Mouse (Mus musculus) kidney, postnatal 25 days (tissue): ENCODE data around the gene Cracr2b.
"Not testable (repeated sequence)": the region's sequence is repeated elsewhere in the genome, so short reads cannot be mapped to it uniquely, and the experiment has no call there.

Source experiments
- DNase-seq, 2 experiments: peaks; one replicate each; pipeline ENCODE4 v3.0.0; 2021; ENCODE audit warnings: mixed read lengths in 2 of 2

Cracr2b gene

DNA sequence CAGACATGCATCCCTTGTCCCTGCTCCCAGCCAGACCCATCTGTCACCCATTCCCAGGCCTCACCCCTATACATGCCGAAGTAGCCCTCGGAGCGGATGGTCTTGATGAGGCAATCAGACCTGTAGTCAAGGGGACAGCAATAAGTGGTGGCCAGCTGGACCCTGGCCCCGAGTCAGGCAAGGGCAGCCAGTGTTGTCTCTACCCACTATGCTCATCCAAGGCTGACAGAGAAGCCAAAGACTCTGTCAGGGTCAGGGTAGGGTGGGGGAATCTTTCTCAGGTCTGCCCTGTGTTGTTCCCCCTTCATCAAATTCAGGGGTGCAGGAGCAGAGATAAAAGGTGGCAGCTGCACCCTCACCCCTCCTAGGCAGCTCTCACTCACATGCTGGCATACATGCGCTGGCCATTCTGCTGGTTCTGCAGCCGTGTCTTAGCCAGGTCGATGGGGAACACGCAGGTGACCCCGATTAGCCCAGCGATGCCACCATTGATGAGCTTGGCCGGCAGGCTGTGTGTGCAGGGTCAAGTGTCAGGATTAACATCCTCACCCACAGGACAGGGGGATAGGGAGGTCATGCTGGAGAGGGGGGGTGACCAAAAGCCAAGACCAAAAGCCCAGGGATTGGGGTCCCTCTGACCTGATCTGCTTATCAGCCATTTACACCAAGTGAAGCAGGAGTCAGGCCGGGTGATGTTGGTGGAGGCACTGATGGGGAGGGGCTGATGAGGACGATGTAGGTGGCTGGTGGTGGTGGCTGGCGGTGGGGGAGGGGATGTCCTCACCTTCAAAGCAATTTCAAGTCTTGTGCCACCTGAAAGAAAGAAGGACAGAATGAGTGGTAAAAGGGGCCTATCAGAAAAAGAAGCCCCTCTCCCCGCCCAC is 27.1 kb upstream of the Cracr2b start:
- DNase-seq = no peak

DNA sequence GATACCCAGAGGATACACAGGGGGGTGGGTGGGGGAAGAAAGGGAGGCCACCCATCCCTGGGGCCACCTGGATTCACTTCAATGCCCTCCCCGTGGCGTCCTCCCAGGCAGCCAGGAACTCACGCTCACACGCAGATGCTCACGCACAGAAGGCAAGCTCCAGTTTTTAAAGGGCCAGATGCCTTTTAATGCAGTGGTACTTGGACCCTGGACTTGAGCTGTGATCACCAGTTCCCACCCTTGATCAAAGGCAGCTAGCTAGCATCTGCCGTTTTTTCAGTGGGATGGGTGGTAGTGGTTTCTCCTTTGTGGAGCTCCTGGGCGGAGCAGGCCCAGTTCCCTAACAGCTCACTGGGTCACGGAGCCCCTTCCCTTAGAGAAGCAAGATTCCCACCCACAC is 26.4 kb upstream of the Cracr2b start:
- DNase-seq = peak; percentile 49 to 70

DNA sequence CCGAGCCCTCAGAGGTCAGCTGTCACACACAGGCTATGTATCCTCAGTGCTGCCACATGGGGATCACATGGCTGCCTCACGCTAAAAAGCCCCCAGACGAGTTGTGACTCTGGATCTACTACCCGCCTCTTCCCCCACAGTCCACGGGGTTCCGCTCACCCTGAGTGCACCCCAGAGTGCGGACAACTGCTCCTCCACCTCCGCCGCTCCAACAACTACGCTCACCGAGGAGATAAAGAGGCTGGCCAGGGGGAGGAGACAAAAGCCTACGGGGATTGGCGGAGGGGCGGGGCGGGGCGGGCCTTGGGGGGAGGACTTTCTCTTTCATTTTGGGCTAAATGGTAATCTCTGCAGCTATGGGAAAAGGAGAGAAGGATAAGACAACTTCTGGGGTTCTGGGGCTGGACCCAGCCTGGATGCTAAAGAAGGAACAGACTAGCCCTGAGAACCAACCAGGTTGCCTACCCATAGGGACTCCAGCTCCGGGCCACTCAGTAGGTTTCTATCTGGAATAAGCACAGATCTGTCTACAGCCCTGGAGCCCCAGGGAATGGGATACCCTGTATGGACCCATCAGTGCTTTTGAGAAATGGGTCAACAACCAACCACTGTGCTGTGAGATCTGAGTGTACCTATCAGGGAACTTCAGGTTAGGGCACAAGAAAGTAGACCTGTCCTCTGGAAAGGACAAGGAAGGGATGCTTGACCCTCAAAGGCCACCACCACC is 25.6 kb upstream of the Cracr2b start:
- DNase-seq = peak; percentile 70 to 83

- DNase-seq = peak in 1 of 2 experiments; percentile 52
Observed at GRCm38 (mm10) chr7:141435856-141436522, 24.9 kb upstream of the Cracr2b start.

DNA sequence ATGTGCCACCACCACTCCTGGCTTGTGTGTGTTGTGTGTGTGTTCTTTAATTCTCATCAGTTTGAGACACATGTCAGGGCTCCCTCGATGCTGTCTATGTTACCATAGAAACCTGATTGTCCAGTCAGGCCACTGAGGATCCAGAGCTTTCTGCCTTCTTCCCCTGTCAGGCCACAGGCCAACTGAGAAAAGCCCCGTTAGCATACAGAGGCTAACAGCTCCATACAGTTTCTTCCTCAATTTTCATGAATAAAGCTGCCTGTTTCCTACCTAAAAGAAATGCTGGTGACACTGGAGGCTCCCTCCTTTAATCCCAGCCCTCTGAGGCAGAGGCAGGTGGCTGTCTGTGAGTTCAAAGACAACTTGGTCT is 24.4 kb upstream of the Cracr2b start:
- DNase-seq = no peak

DNA sequence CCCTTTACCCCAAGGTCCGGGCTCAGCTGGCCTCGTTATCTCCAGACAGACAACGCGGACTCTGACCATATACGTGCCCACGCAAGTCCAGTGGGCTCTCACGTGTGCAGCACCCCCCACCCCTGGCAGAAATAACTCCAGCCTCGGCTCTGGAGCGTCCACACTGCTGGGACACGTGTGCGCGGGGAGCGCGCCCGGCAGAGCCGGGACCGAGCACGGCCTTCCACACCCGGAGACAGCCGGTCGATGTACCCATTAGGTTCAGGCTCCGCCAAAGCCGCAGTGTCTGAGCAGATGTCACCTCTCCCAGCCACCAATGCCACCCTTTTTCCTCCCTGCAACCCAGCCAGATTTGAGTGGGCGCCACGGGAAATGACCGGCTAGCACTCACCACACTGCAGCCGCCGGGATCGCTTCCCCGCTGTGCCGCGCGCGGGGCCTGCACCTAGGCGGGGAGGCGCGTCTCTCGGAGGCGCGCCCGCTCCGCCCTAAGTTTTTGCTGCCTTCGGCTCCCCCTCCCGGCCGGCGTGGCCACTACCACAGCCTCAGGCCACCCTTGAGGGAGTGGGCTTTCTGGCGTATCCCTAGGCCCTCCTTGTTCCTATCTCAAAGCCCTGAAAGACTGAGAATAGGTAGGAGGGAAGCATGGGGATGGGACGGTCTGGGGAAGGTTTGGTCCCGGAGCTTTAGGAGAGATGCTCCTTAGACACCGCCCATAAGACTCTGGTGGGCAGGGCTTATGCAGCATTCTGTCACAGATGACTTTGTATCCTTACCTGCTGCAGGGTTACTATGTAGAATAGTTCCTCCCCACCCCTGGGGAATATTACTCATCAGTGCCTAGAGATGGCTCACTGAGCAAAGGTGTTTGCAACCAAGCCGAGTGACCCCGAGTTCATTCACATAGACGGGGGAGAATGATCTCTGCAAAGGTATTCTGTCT is 23.4 kb upstream of the Cracr2b start, which contains the start of gene Slc25a22:
Gene Slc25a22, minus strand, starts transcription at position 715 of the 943 bp plus-strand sequence.
- peak; percentile 84 to 89 for DNase-seq

DNA sequence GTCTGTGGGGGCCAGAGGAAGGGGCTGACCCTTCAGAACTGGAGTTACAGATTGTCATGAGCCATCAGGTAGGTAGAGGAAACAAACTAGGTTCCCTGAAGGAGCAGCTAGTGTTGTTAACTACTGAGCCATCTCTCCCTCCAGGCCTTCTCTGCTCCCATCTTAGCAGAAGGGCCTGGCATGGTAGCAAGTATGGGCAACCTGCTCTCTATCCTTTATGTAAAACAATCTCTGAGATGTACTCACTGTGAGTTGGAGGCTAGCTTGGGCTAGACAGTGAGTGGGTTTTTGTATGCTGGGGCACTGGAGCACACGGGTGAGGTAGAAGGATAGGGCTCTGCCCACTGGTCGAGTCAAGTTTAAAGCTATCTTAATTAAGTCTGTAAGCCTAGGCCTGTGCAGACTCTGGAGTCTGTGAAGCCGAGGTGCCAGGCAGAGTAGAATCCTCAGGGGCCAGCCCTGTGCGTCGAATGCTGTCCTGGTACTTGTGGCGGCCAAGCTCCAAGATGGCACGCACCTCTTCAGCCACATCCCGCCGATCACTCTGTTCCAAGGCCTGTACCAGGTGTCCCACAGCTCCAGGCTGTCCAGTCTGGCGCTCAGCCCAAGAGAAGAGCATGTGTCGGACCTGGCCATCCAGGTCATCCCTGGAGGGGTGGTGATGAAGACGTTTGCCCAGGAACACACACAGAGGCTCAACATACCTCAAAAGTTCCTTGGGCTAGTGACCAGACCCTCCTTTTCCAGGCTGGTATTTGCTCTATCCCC is 22.5 kb upstream of the Cracr2b start:
- DNase-seq = peak in 1 of 2 experiments; percentile 44

DNA sequence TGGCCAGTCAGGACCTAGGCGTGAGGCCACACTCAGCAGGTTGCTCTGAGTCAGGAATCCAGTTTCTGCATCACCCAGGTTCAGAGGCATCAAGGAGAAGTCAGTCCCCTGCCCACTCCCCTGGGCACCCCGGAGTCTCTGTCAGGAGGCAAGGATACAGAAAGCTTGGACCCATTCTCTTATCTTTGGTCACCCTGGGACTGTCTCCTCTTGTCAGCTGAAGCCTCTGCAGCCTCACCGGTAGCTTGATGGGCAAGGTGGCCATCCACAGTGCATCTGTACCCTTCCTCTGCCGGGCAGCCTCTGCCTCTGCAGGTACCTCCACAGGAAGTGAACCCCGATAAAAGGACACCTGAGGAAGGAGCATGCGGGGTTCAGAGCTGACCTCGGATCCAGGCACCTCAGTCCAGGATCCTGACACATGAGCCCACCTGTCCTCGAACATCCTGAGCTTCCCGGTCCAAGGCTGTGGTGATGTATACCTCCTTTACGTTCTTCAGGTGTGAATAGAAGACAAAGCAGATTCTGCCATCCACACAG is 21.7 kb upstream of the Cracr2b start:
- no peak for DNase-seq

- no peak for DNase-seq
Observed at GRCm38 (mm10) chr7:141439811-141440210, 21.1 kb upstream of the Cracr2b start.

- peak; percentile 85 for DNase-seq
Observed at GRCm38 (mm10) chr7:141440613-141441012, 20.3 kb upstream of the Cracr2b start.

DNA sequence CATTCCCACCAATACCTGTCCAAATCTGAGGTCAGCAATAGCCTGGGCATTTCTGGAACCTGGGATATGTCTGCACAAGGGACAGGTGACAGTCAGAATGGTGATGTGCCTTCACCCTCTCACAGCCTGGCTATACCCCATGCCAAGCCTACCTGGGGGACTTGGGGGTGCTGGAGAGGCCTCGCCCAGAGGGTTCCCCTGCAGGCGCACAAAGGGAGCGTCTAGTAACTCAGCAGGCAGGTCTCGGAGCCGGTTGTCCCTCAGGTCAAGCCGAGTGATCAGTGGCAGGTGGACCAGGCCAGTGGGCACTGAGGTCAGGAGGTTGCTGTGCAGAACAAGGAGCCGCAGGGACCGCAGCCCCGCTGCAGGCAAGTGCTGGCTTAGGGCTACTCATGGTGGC is 19.4 kb upstream of the Cracr2b start:
- peak in 1 of 2 experiments; percentile 41 for DNase-seq

- peak in 1 of 2 experiments; percentile 32 for DNase-seq
Observed at GRCm38 (mm10) chr7:141442199-141442598, 18.7 kb upstream of the Cracr2b start.

- peak in 1 of 2 experiments; percentile 50 for DNase-seq
Observed at GRCm38 (mm10) chr7:141443081-141443821, 17.6 kb upstream of the Cracr2b start.

GRCm38 (mm10) chr7:141443828-141444237 is 17.1 kb upstream of the Cracr2b start, which contains the start of gene Pidd1:
Gene Pidd1, minus strand, starts transcription at chr7:141444025.
- DNase-seq = peak; percentile 77 to 88

GRCm38 (mm10) chr7:141446374-141446773 is 14.5 kb upstream of the Cracr2b start:
- DNase-seq = not testable (repeated sequence)

GRCm38 (mm10) chr7:141447110-141447991 is 13.5 kb upstream of the Cracr2b start, which contains the start of gene Rplp2:
Gene Rplp2, plus strand, starts transcription at chr7:141447370.
- DNase-seq = peak; percentile 93 to 97

- no peak for DNase-seq
Observed at GRCm38 (mm10) chr7:141451928-141452327, 9.0 kb upstream of the Cracr2b start.

- no peak for DNase-seq
Observed at GRCm38 (mm10) chr7:141453636-141454035, 7.3 kb upstream of the Cracr2b start.
